Mouse (Mus musculus) cerebellum, postnatal 4 days (tissue): ENCODE data around the gene Clec2l.

Experiments
- DNase-seq, 2 experiments: peaks; one replicate each; pipeline ENCODE4 v3.0.0; 2022; ENCODE audit warnings: low spot score in 2 of 2, mixed read lengths in 1 of 2

The Clec2l gene

DNA sequence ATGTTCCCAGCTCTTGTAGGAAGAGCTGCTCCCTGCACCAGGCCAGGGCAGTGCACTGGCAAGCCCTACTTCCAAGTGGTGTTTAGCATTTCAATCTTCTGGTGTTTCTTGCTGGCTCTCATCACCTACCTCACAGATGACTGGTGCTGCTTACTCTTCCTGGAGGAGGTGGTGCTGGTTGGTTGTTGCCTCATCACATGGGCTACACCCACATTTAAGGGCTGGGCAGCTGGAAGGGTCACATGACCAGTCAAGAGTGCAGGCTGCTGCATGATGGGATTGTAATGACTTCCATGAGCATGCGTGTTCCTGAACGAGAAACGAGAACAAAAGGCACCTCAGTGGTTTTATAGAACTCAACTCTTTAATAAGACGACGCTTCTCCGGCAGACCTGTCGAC lies 55.8 kb downstream of the Clec2l start:
- no peak for DNase-seq

DNA sequence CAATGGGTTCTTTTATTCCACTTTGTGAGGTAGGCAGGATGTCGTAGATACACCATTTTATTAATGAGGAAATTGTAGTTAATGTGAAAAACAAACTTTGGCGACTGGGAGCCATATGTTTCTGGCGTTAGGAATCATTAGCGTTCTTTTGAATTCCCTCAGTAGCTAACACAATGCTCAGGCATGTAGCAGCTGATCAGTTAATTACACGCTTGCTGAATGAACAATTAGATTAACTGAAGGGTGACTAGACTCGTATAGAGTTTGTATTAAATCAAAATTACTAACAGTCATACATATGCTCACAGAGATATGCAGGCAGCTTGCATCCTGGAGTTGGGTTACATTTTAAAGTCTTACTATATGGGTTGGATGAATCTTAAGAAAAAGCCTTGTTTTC lies 56.4 kb downstream of the Clec2l start:
- DNase-seq = no peak

DNA sequence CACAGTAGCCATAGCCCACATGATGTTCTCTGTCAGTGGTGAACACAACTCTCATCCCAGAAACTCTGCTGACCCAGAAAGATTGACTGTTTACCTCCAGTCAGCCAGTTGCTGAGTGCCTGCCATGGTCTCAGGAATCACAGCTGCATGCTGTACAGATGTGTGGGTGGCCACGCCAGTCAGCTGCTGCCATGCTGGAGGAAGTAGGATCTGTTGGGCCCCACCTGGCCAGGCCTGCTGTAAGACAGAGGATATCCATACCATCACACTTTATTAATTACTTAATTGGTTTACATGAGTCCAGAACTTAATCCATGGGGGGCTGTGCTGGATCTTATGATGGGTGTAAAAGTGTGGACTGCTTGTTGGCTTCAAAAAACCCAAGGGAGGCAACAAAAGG lies 58.5 kb downstream of the Clec2l start:
- DNase-seq = no peak

DNA sequence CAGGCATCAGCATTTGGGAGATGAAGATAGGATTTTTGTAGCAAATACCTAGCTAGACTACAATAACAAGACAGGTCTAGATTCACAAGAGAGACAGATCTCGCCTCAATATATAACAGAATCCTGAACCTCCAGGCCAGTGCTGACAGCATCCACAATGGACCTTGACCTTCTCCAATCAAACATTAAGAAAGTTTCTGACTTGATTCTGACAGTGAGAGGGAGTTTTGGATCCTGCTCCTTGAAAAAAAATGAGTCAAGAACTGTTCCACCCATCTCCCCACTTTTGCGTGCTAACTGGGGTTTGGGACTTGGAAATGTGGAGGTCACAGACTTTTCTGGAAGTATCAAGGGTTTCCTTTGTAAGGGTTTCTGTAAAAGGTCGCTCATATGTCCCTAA lies 62.6 kb downstream of the Clec2l start:
- no peak for DNase-seq
